Mouse (Mus musculus) cerebellum, adult 9-10 months (tissue): ENCODE measurements around the gene Cep57.
"Not testable (repeated sequence)": the region's sequence is repeated elsewhere in the genome, so short reads cannot be mapped to it uniquely, and the experiment has no call there.

Experiments used
- DNase-seq: peaks from one replicate; pipeline ENCODE4 v3.0.0; 2022

Gene Cep57

DNA sequence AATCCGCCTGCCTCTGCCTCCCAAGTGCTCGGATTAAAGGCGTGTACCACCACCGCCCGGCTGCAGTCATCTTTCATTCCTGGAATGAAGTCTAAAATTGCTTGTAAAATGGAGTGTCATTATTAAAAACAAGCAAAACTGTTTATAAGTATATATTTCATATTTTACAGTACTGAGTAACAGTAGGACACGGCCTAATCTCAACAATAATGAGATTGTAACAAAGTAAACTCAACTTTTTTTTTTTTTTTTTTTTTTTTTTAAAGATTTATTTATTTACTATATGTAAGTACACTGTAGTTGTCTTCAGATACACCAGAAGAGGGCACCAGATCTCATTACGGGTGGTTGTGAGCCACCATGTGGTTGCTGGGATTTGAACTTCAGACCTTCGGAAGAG, 36.0 kb downstream of the Cep57 start:
- DNase-seq = not testable (repeated sequence)

DNA sequence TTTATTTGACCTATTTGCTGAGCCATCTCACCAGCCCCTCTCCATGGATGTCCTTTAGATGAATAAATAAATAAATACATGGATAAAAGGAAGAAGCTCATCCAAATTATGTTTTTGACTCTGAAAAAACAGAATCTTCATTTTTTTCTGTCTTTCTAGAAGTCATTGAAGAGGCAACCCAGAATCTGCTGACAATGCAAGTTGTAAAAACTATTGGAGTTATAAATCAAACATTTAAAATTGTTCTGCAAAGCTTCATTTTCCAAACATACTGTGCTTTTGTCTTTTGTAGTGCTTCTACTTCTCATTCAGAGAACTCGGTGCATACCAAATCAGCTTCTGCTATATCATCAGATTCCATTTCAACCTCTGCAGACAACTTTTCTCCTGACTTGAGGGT, 44.9 kb downstream of the Cep57 start:
- no peak for DNase-seq

DNA sequence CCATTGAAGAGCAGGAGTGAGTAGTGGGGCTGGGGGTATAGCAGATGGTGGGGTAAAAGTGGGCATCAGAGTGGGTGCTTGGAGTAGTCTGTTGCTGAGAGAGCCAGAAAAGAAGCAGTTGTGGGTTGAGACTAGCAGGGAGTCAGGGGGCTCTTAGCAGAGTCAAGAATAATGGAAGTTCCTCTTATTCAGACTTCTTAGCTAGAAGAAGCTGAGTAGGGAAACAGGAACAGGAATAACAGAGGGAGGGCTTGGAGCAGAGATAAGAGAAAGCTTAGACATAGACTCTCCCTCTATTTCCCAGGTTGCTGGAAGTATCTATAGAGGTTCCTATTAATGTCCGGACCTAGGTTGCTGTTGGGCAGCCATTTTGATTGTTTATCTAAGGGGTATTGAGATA, 52.2 kb downstream of the Cep57 start:
- DNase-seq = no peak

GRCm38 (mm10) chr9:13766570-13766969, 60.3 kb downstream of the Cep57 start:
- DNase-seq = no peak

- DNase-seq = no peak
Observed at GRCm38 (mm10) chr9:13765624-13766023, 61.3 kb downstream of the Cep57 start.

GRCm38 (mm10) chr9:13760430-13760829, 66.5 kb downstream of the Cep57 start:
- no peak for DNase-seq
